Mouse (Mus musculus) 416B (cell line): ENCODE measurements around the gene Osbpl10.

ENCODE experiments used
- DNase-seq: peaks from one replicate; pipeline ENCODE4 v3.0.0; 2011; ENCODE audit warnings: low read depth

Osbpl10 gene

DNA sequence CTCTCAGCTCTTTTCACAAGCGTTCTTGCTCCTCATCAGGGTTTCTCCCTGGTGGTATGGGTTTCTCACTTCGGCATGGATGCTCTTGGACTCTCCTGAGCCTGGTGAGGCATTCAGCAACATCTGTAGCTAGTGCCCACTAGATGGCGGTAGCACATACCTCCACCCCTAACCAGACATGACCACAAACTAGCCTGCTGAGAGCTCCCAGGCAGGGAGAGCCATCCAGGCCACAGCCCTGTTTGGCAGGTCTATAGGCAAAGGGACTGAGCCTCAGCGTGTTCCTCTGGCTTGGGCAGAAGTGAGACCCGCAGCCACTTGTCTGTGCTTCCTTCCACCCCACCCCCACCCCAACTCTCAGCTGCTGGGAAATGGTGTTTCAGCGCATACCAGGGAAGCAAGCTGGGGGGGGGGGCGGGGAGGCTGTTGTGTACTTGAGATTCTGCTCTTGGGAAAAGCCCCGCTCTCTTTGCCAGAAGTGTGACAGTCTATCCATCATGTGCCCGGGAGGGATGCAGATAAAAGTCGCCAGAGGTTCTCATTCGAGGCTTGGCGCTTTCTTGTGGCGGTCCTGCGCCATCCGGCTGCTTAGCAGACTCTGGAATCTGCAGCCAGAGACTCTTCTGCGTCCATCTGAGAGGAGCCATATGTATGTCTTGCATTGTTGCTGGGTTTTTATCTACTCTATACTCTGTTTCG is 110.1 kb downstream of the Osbpl10 start:
- peak; percentile 83 for DNase-seq

- DNase-seq = no peak
Measured at GRCm38 (mm10) chr9:115089644-115090043, 111.3 kb downstream of the Osbpl10 start.

- DNase-seq = no peak
Measured at GRCm38 (mm10) chr9:115096481-115096880, 118.1 kb downstream of the Osbpl10 start.

DNA sequence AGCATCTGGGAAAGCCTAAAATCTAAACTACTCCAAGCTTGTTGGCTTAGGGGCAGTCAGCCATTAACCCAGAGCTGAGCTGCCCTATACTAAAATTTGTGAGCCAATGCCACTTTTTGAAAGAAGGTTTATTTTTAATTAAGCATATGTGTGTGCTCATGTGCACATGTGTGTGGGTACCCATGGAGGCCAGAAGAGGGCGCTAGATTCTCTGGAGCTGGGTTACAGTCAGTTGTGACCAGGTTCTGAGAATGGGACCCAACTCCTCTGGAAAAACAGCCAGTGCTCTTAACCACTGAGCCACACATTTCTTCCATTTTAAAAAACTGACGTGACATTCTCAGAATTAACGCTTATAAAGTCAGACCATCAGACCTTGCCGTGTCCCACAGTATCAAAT is 119.0 kb downstream of the Osbpl10 start:
- no peak for DNase-seq

DNA sequence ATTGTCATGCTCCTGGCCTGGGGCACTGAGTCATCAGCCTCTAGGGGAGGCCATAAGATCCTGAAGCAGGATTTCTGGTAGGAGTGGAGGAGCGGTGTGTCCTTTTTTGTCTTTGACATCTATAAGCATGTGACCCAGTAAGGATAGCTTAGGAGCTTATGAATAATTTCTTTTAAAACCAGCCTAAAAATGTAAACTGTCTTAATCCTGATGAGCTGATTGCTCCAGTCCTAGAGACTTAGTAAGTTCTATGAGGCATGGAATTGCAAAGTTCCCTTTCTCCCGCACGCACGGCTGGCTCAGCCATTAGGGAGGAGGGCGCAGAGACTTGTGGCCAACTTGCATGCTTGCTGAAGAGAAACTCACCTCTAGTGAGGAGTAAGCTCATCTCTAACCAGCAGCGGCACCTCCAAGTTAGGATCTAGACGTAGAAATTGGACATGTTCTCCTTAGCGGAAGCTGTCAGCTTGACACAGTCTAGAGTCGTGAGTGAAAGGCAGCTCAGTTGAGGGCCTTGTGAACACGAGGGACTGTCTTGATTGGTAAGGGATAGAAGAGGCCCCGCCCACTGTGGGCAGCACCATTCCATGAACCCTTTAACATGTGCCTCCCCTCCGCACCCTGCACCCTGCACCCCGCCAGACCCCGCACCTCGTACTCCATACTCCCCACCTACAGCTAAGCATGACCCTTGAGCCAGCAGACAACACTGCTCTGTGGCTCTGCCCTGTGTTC is 122.0 kb downstream of the Osbpl10 start:
- no peak for DNase-seq

GRCm38 (mm10) chr9:115107430-115107829 is 129.1 kb downstream of the Osbpl10 start:
- DNase-seq = no peak

DNA sequence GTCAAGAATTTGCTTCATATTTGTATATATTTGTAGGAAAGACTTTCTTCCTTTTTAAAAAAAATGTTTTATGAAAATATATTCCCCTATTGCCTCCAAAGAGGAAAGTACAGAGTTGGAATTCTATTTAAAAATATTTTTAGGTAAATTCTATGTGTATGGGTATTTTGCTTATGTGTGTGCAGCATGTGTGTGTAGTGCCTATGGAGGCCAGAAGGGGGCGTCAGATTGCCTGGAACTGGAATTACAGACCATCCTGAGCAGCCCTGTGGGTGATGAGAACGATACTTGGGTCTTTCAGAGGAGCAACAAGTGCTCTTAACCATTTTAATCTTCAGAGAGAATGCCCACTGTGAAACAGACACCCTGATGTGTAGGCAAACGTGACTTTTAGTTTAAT is 132.3 kb downstream of the Osbpl10 start:
- no peak for DNase-seq

- DNase-seq = no peak
Measured at GRCm38 (mm10) chr9:115117314-115117713, 138.9 kb downstream of the Osbpl10 start.

DNA sequence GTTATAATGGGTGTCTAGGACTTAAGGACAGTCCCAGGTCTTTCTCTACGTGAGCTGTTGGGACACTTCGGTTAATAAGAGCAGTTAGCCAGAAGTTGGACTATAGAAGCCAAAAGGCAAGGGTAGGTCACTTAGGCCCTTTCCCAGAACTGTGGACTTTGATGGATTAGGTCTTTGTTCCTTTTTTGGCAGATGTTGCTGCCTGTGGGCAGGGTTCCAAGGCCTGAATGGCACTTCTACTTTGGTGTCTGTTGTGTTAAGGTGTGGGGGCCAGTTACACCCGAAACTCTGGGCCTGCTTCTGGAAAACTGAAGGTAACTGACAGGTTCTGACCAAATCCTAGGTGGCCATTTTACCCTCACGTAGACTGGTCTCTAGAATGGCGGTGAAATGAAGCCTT is 141.9 kb downstream of the Osbpl10 start:
- no peak for DNase-seq

GRCm38 (mm10) chr9:115120678-115121224 is 142.4 kb downstream of the Osbpl10 start:
- peak; percentile 23 for DNase-seq

GRCm38 (mm10) chr9:115127342-115127741 is 149.0 kb downstream of the Osbpl10 start:
- DNase-seq = no peak

GRCm38 (mm10) chr9:115133926-115134325 is 155.6 kb downstream of the Osbpl10 start:
- DNase-seq = no peak

DNA sequence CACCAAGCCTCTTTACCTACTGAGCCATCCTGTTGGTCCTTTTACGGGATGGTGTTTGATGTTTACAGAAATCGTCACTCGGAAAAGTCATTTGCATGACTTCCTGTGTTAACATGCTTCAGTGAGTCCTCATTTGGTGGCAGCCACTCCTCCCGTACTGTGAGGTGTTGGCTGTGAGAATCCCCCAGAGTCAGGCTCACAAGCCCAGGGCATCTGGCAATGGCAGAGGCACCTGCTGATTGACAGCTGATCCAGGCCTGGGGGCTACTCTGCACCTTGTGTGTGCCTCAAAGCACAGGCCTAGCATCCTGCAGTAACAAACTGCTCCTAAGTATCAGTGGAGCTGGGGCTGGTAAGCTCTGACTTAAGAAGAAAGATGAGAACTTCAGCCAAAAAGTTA is 156.4 kb downstream of the Osbpl10 start:
- no peak for DNase-seq

DNA sequence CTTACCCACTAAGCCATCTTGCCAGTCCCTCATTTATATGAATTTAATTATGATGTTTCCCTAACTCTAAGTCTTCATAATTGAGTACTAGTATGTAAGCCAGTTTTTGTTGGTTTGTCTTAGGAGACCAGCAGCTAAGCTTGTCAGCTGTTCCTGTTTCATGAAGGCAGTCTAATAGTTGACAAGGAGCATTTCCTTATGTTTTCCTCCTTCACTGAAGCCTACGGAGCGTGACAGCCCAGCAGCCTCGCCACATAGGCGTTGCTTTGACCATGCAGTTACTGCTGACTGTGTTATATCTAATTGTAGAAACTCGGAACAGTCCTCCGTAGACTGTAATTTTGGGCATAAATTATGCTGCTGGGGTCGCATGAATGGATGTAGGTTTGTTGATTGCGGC is 157.0 kb downstream of the Osbpl10 start:
- DNase-seq = no peak

GRCm38 (mm10) chr9:115137858-115138257 is 159.5 kb downstream of the Osbpl10 start:
- no peak for DNase-seq

DNA sequence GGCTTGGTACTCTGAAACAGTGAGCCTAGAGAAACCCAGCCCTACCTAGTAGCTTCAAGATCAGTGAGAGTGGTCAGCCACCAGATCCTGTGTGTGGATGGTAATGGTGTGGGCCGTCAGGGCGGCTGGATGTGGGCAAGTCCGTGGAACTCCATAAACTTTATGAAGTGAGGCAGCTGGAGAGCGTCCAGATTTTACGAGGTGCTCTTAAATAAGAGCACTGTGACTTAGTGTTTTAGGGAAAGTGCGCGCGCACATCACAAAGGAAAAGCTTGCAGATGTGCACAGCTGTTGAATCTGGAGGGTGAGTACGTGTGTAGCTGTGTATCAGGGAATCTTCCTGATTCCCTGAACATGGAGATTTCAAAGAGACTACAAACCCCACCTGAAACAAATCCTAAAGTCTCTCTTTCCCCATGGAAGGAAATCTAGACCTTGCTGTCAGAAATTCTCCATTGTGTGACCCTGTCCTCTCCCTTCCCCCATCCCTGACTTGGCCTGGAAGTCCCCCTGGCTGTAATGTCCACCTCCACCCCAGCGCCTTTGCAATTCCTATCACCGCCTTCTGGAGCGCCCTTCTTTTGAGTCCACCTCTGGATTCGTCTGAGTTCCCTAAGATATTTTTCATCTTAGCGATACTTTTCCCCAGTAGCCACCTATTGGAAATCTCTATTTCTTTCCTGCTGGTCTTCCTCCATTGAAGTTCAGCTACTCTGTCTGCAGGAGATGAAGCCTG is 161.4 kb downstream of the Osbpl10 start:
- no peak for DNase-seq

DNA sequence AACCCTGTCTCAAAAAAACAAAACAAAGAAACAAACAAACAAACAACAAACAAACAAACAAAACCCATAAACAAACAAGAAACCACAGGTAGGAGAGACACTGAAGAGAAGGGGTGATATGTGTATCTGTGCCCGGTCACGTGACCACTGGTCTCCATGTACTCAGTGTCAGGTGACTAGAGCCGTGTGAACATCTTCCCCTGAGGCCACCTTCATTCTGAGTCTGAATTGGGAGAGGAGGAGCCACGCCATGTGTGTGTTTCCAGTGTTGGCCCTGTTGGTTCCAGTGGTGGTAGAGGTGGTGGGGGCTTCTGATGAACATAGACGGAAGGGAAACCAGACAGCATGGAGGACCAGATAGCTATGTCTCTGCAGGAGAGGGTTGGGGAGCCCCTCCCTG is 168.8 kb downstream of the Osbpl10 start:
- no peak for DNase-seq

DNA sequence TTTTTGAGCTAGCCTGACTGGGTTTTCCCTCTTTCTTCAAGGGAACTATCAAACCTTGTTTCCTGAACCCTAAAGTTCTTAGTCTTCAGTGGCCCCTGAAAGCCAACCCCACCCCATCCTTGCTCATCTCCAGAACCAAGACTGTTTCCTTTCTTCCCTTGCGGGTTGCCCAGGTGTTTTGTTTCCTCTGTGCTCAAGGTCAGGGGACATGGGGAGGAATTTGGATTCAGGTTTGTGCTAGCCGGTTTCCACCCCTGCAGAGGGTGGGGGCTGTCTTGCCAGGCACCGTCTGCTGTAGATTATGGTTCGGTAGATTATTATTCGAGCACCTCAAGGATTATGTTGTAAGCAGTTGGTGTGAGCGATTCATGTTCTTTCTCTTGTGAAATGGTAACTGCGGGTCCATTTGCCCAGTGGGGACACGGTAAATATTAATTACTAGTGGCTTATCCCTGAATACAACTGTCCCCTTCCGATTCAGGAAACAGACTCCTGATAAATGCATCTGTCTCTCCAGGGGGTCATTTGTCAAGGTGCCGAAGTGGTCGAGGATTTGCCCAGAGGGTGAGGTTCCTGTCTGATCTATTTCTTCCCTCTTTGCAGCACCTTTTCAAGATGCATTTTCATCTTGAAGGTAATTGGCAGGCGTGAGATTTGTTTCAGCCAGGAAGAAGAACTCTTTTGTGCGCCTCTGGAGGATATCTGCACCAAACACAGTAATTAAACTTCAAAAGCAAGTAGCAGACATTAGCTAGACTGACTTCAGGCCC is 169.4 kb downstream of the Osbpl10 start:
- no peak for DNase-seq

GRCm38 (mm10) chr9:115149011-115149756 is 170.8 kb downstream of the Osbpl10 start:
- DNase-seq = no peak

- no peak for DNase-seq
Measured at GRCm38 (mm10) chr9:115161591-115161990, 183.2 kb downstream of the Osbpl10 start.

- peak; percentile 90 for DNase-seq
Measured at GRCm38 (mm10) chr9:115163031-115163430, 184.7 kb downstream of the Osbpl10 start.
